Mouse (Mus musculus): ENCODE results near the gene Zfpm1.

- no peak for TF ChIP-seq CTCF (IDR thresholded peaks at IDR 0.05; ENCODE audit: insufficient read depth, low read length)
- no peak for TF ChIP-seq POLR2A (IDR thresholded peaks at IDR 0.05; ENCODE audit: borderline replicate concordance, extremely low read depth, low read depth, low read length)
These were observed 29.6 kb upstream of the Zfpm1 start for GRCm38 (mm10) chr8:122252366-122252765.

Data from lung, adult 2 months (tissue).